Mouse (Mus musculus) heart, postnatal 0 days (tissue): ENCODE measurements around the gene Grik4. TPM values are rescaled to one million over a fixed set of nuclear protein-coding genes. Genes with fewer than 3 reads are reported as not detected.

ENCODE experiments used
- ATAC-seq: fragments of 200-750 bp; cut with Nextera tagmentation; 2 replicates; pipeline ENCODE4 v1.8.0; 2017; ENCODE audit warnings: low read depth, moderate number of reproducible peaks, moderate library complexity; ENCODE audit not compliant: insufficient read depth
- DNase-seq: peaks from one replicate; pipeline ENCODE4 v3.0.0-alpha.2; 2016; ENCODE audit warnings: low spot score
- H3K27ac ChIP-seq: fragments of 300-500 bp; sonication (generic); 2 replicates; pipeline ENCODE4 v1.5.1; 2014; ENCODE audit warnings: low read depth, mild to moderate bottlenecking
- H3K27me3 ChIP-seq: fragments of 300-500 bp; sonication (generic); 2 replicates; pipeline ENCODE4 v1.6.1; 2014; ENCODE audit warnings: low read length, mixed read lengths; ENCODE audit not compliant: control insufficient read depth, insufficient read depth
- H3K36me3 ChIP-seq: fragments of 300-500 bp; sonication (generic); replicated peaks from 2 replicates; pipeline ENCODE4 v1.6.1; 2014; ENCODE audit warnings: low read length, mixed read lengths; ENCODE audit not compliant: control insufficient read depth, insufficient read depth
- H3K4me1 ChIP-seq: fragments of 300-500 bp; sonication (generic); 2 replicates; pipeline ENCODE4 v1.6.1; 2014; ENCODE audit warnings: antibody characterized with exemption; ENCODE audit not compliant: control insufficient read depth, insufficient read depth
- H3K4me2 ChIP-seq: fragments of 300-500 bp; sonication (generic); 2 replicates; pipeline ENCODE4 v1.6.1; 2014; ENCODE audit warnings: low read depth, mild to moderate bottlenecking, low read length, moderate library complexity
- H3K4me3 ChIP-seq: fragments of 300-500 bp; sonication (generic); 2 replicates; pipeline ENCODE4 v1.5.1; 2014; ENCODE audit warnings: low read depth, low read length
- H3K9ac ChIP-seq: fragments of 300-500 bp; sonication (generic); replicated peaks from 2 replicates; pipeline ENCODE4 v1.6.1; 2014; ENCODE audit warnings: low read depth, low read length, mixed read lengths
- H3K9me3 ChIP-seq: fragments of 300-500 bp; sonication (generic); replicated peaks from 2 replicates; pipeline ENCODE4 v1.6.1; 2016; ENCODE audit warnings: low read length; ENCODE audit not compliant: control insufficient read depth
- CTCF ChIP-seq: IDR thresholded peaks from 2 replicates; pipeline ENCODE4 v1.5.1; 2016; ENCODE audit warnings: antibody characterized with exemption, control low read depth, low read depth
- EP300 ChIP-seq: IDR thresholded peaks from 2 replicates; pipeline ENCODE4 v1.6.1; 2016; ENCODE audit warnings: antibody characterized with exemption, low read depth
- WGBS: fragments of 180-500 bp; shearing (Covaris S2); extraction: QIAGEN DNeasy Blood & Tissue Kit; methylation state at CpG from one replicate; pipeline ENCODE4 v1.1.7; 2014; 5-methylcytosine and 5-hydroxymethylcytosine counted together
- polyA plus RNA-seq: library from polyadenylated mRNA; unstranded; fragments of >200 nt; fragmentation: Nextera tagmentation; extraction: Ambion mirVana; gene quantifications from 2 replicates; pipeline ENCODE4 v1.2.1, GENCODE M21; 2015
- total RNA-seq: library from RNA; depleted of rRNA; stranded (reverse); fragments of >200 nt; gene quantifications from 2 replicates; pipeline ENCODE4 v1.2.3, GENCODE M21; 2014; ENCODE audit warnings: low replicate concordance

Gene Grik4
- total and polyA plus RNA-seq, 2 experiments from 2014 or later, result 0.03 TPM; not detected in 1

GRCm38 (mm10) chr9:42858998-42859690 lies 85.1 kb downstream of the Grik4 start:
- Histone ChIP-seq H3K27ac (no peak overlapping the region), H3K9ac (no peak overlapping the region), H3K27me3 (no peaks in the 10 kb centered on the region), H3K4me3 (no peak overlapping the region), H3K9me3 (no peaks in the 10 kb centered on the region), H3K4me2 (no peak overlapping the region), H3K4me1 (no peaks in the 10 kb centered on the region), H3K36me3 (no peaks in the 10 kb centered on the region)
- no peak for ATAC-seq
- DNase-seq, result no peak
- 79% methylated on average over 4 of the region's 4 CpGs for WGBS
- TF ChIP-seq EP300, result no peak
- no peak for TF ChIP-seq CTCF

GRCm38 (mm10) chr9:42858576-42858975 lies 85.7 kb downstream of the Grik4 start:
- Histone ChIP-seq H3K4me1 (no peaks in the 10 kb centered on the region), H3K9ac (no peak overlapping the region), H3K4me3 (no peak overlapping the region), H3K27me3 (no peaks in the 10 kb centered on the region), H3K36me3 (no peaks in the 10 kb centered on the region), H3K4me2 (no peak overlapping the region), H3K27ac (no peak overlapping the region), H3K9me3 (no peaks in the 10 kb centered on the region)
- no peak for DNase-seq
- TF ChIP-seq EP300 (no peak), CTCF (no peak)
- no peak for ATAC-seq
- 53% methylated on average over 3 of the region's 3 CpGs for WGBS

- no peak overlapping the region for H3K4me3 ChIP-seq
- DNase-seq, result no peak
- no peaks in the 10 kb centered on the region for H3K27me3 ChIP-seq
Measured at GRCm38 (mm10) chr9:42857756-42858155, 86.5 kb downstream of the Grik4 start.

GRCm38 (mm10) chr9:42853077-42853476 lies 91.2 kb downstream of the Grik4 start:
- no peak overlapping the region for H3K9ac ChIP-seq
- no peak overlapping the region for H3K4me3 ChIP-seq
- H3K4me1 ChIP-seq, result no peaks in the 10 kb centered on the region
- no peaks in the 10 kb centered on the region for H3K9me3 ChIP-seq
- H3K36me3 ChIP-seq, result no peaks in the 10 kb centered on the region
- H3K27me3 ChIP-seq, result no peaks in the 10 kb centered on the region
- WGBS, result 75% methylated on average over 3 of the region's 3 CpGs
- H3K27ac ChIP-seq, result no peak overlapping the region
- no peak overlapping the region for H3K4me2 ChIP-seq
- DNase-seq, result no peak
- no peak for TF ChIP-seq CTCF
- TF ChIP-seq EP300, result no peak
- ATAC-seq, result no peak

More at GRCm38 (mm10) chr9:42857756-42858155, 86.5 kb downstream of the Grik4 start:
- H3K4me1 ChIP-seq, result no peaks in the 10 kb centered on the region
- no peaks in the 10 kb centered on the region for H3K36me3 ChIP-seq
- H3K4me2 ChIP-seq, result no peak overlapping the region
- H3K27ac ChIP-seq, result no peak overlapping the region
- H3K9me3 ChIP-seq, result no peaks in the 10 kb centered on the region
- WGBS, result 60% methylated on average over 3 of the region's 3 CpGs
- no peak for TF ChIP-seq EP300
- TF ChIP-seq CTCF, result no peak
- no peak overlapping the region for H3K9ac ChIP-seq
- ATAC-seq, result no peak

- Histone ChIP-seq H3K27me3 (0 out of 2 replicates have a peak, but pooled peaks cover 7% of the 10 kb centered on the region), H3K4me3 (no peak overlapping the region), H3K4me1 (no peaks in the 10 kb centered on the region), H3K4me2 (no peak overlapping the region), H3K27ac (no peak overlapping the region), H3K9me3 (no peaks in the 10 kb centered on the region), H3K9ac (no peak overlapping the region), H3K36me3 (no peaks in the 10 kb centered on the region)
- WGBS, result 87% methylated on average over 6 of the region's 6 CpGs
- DNase-seq, result no peak
- no peak for ATAC-seq
- TF ChIP-seq EP300, result no peak
- no peak for TF ChIP-seq CTCF
Measured at GRCm38 (mm10) chr9:42850063-42850462, 94.2 kb downstream of the Grik4 start.

- no peaks in the 10 kb centered on the region for H3K36me3 ChIP-seq
- H3K4me2 ChIP-seq, result no peak overlapping the region
- H3K9ac ChIP-seq, result no peak overlapping the region
- 0 out of 2 replicates have a peak, but pooled peaks cover 7% of the 10 kb centered on the region for H3K27me3 ChIP-seq
- whole genome bisulfite sequencing, result 34% methylated on average over 7 of the region's 9 CpGs
- H3K4me1 ChIP-seq, result no peaks in the 10 kb centered on the region
- ATAC-seq (no peak), DNase-seq (no peak)
- no peak for TF ChIP-seq EP300
- no peak for TF ChIP-seq CTCF
- no peak overlapping the region for H3K4me3 ChIP-seq
- no peaks in the 10 kb centered on the region for H3K9me3 ChIP-seq
- H3K27ac ChIP-seq, result no peak overlapping the region
Measured at GRCm38 (mm10) chr9:42848061-42848460, 96.2 kb downstream of the Grik4 start.
